Mouse (Mus musculus) ES-Bruce4 (cell line): Measurements from ENCODE around the gene Epha3.

Experiments used
- CTCF ChIP-seq: IDR thresholded peaks from one replicate; pipeline ENCODE4 v1.8.1; 2011; ENCODE audit warnings: low read depth, low read length
- POLR2A ChIP-seq: IDR thresholded peaks from one replicate; pipeline ENCODE4 v1.8.1; 2011; ENCODE audit warnings: low read length; ENCODE audit not compliant: insufficient read depth

DNA sequence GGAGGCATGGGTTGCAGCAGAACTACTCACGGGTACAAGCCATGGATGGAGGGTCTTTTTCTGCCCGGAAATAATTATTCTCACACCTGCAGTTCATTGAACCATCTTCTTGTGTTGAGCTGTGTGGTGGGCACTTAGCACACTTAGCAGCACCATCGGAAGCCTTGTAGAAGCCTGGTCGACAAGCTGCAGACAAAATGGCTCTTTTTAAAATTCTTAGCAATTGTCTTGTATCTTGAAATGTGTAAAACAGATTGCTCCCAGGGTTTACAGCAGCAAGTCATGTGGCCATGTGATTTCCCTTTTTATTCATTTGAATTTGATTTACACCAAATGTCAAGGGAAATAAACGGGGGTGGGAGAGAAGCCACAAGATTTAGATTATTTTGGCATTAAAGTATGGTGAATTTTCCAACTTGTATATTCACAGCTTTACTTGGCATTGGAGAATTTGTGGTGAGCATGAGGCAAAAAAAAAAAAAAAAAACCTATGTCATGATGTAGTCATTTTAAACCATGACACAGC is 210.5 kb downstream of the Epha3 start:
- TF ChIP-seq CTCF = no peak
- no peak for TF ChIP-seq POLR2A
